Mouse (Mus musculus): ENCODE results near the gene Bmper.

GRCm38 (mm10) chr9:23262851-23263250, 40.0 kb downstream of the Bmper start:
- TF ChIP-seq CTCF (IDR thresholded peaks at IDR 0.05; ENCODE audit: low read depth, low read length), result no peak
- no peak for TF ChIP-seq POLR2AphosphoS5 (IDR thresholded peaks at IDR 0.05; ENCODE audit: insufficient replicate concordance, low read depth, low read length)
